In the genomic region with DNA sequence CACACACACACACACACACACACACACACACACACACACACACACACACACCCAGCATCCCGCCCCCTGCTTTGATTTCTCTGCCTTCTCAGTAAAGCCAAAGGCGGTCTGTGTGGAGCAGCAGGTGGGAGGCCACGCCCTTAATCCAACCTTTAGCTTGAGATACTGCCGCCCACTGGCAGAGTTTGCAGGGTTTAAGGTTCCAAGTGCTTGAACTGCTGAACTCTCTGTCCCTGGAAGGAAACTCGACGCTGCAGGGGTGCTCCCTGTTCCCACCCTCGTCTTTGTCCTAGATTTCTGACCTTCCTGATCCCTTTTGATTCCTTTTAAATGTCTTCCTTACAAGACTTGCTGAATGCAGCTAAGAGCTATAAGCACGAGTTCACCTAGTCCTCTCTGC, we compare ENCODE assay signal across 9 mouse cellular contexts. TPM values are rescaled to one million over a fixed set of nuclear protein-coding genes. Genes with fewer than 3 reads are reported as not detected.
DNase-seq lines count a peak whose midpoint lies in the region; ATAC-seq and TF ChIP-seq lines count a peak whose summit lies in the region.
"Had no signal": no experiment of that assay in that cellular context is flagged by ENCODE, and none has a peak within 500 bp of the region (broad histone marks: within the 10 kb centered on the region; RNA-seq: fewer than 3 reads in every experiment).

No protein-coding gene starts in this region.

- WGBS in forebrain, embryonic 12.5 days: 9% methylated on average over 8 of the region's 8 CpGs

- intact Hi-C loops in left cerebral cortex, postnatal 4 days (cut with DNase I): no loop called here
- intact Hi-C loops in left cerebral cortex, adult 2 months (cut with DNase I): no loop called here

- ATAC-seq in forebrain, embryonic 12.5 days (ENCODE audit: low FRiP score): no peak

- no peaks in the 10 kb centered on the region for H3K9me3 ChIP-seq in forebrain, embryonic 12.5 days
- H3K9me3 ChIP-seq: midbrain, embryonic 12.5 days had no signal

- no peak overlapping the region for H3K9ac ChIP-seq in forebrain, embryonic 12.5 days
- H3K9ac ChIP-seq: midbrain, embryonic 12.5 days had no signal

- H3K27me3 ChIP-seq in forebrain, embryonic 12.5 days: no peaks in the 10 kb centered on the region

- H3K36me3 ChIP-seq in forebrain, embryonic 12.5 days (replicated peaks): no peaks in the 10 kb centered on the region
- H3K36me3 ChIP-seq: midbrain, embryonic 12.5 days had no signal

- no peak overlapping the region for H3K4me2 ChIP-seq in forebrain, embryonic 12.5 days
- H3K4me2 ChIP-seq: midbrain, embryonic 12.5 days had no signal

- TF ChIP-seq CTCF in left cerebral cortex, adult 2 months (IDR thresholded peaks at IDR 0.05): no peak; the same call in 1 of the 2 replicates

- DNase-seq in left cerebral cortex, postnatal 4 days: peak; percentile 22
- DNase-seq in left cerebral cortex, adult 2 months (ENCODE audit: extremely low spot score in 1 of 2, low spot score in 2 of 2): no peak
- peak; percentile 59 for DNase-seq in embryo, embryonic 10.5 days (ENCODE audit: low spot score)
- peak; percentile 77 to 78 for DNase-seq in kidney, postnatal 25 days
- DNase-seq in thymus, postnatal 10 days (ENCODE audit: low spot score in 2 of 2): peak; percentile 32 to 49
- DNase-seq in urinary bladder, adult 2 months (ENCODE audit: low spot score): no peak
- no peak for DNase-seq in spleen, postnatal 4 days (ENCODE audit: low spot score in 2 of 2)

- no peak overlapping the region for H3K4me3 ChIP-seq in left cerebral cortex, adult 2 months
- no peak overlapping the region for H3K4me3 ChIP-seq in forebrain, embryonic 12.5 days (replicated peaks)
- H3K4me3 ChIP-seq: midbrain, embryonic 12.5 days had no signal

- no peaks in the 10 kb centered on the region for H3K4me1 ChIP-seq in forebrain, embryonic 12.5 days
- H3K4me1 ChIP-seq: midbrain, embryonic 12.5 days had no signal

- H3K27ac ChIP-seq in left cerebral cortex, adult 2 months: no peak overlapping the region; the same call in 1 of the 2 replicates
- H3K27ac ChIP-seq in forebrain, embryonic 12.5 days: no peak overlapping the region
- H3K27ac ChIP-seq: midbrain, embryonic 12.5 days had no signal

RNA-seq across cellular contexts. Expression of a gene that starts 44.9 kb away (rescaled TPM):
- total RNA-seq in left cerebral cortex, postnatal 4 days (2021): 10 to 100 TPM; 16.7 to 17.3 TPM
- total RNA-seq in left cerebral cortex, adult 2 months (2021): 10 to 100 TPM; 18.4 to 23.6 TPM
- 40.5 and 43.7 TPM in 2 replicates for polyA plus RNA-seq in forebrain, embryonic 12.5 days (2016; fragmentation: Nextera tagmentation; extraction: Ambion mirVana)
- polyA plus RNA-seq in urinary bladder, adult 2 months (2012; rRNA removed): 44.0 and 46.6 TPM in 2 replicates

RNA-seq across cellular contexts. Expression of a gene that starts 45.6 kb away (rescaled TPM):
- 1 to 10 TPM; 5.3 TPM for total RNA-seq in left cerebral cortex, postnatal 4 days (2021)
- 10 to 100 TPM; 19.0 to 19.2 TPM for total RNA-seq in left cerebral cortex, adult 2 months (2021)
- 0.22 and 0.42 TPM in 2 replicates for polyA plus RNA-seq in forebrain, embryonic 12.5 days (2016; fragmentation: Nextera tagmentation; extraction: Ambion mirVana)
- 4.9 and 7.7 TPM in 2 replicates for polyA plus RNA-seq in urinary bladder, adult 2 months (2012; rRNA removed)

Comparison
In these comparisons a context has a peak if more than half of its experiments do, and no peak if none do; other contexts are left out.
1. DNase-seq: peak in left cerebral cortex, postnatal 4 days (single experiment), embryo, embryonic 10.5 days (single experiment), kidney, postnatal 25 days (2 of 2) and thymus, postnatal 10 days (2 of 2); none in left cerebral cortex, adult 2 months (0 of 2), urinary bladder, adult 2 months (single experiment) and spleen, postnatal 4 days (0 of 2).